Mouse (Mus musculus) CH12.LX (cell line): Measurements from ENCODE around the gene Fmo4. TPM values are rescaled to one million over a fixed set of nuclear protein-coding genes. Genes with fewer than 3 reads are reported as not detected.

Experiments
- DNase-seq: peaks from one replicate; pipeline ENCODE4 v3.0.0-alpha.2; 2013; ENCODE audit errors: extremely low read depth
- H3K27ac ChIP-seq: 2 replicates; pipeline ENCODE4 v1.5.1; 2012; ENCODE audit warnings: low read depth, mild to moderate bottlenecking, control low read depth, moderate library complexity; ENCODE audit not compliant: insufficient read depth
- H3K27me3 ChIP-seq: replicated peaks from 2 replicates; pipeline ENCODE3; 2012; ENCODE audit warnings: inconsistent platforms
- H3K36me3 ChIP-seq, 2 experiments: replicated peaks in 1 of 2; 2 replicates each; pipeline versions ENCODE3 to v1.6.1; 2012; ENCODE audit warnings: inconsistent platforms in 1 of 2, low read length in 1 of 2, mild to moderate bottlenecking in 1 of 2, mixed read lengths in 1 of 2, moderate library complexity in 1 of 2; ENCODE audit not compliant: control insufficient read depth in 1 of 2, insufficient read depth in 1 of 2
- H3K4me1 ChIP-seq, 2 experiments: 2 replicates each; pipeline ENCODE4 v1.6.1; 2012; ENCODE audit warnings: inconsistent platforms in 1 of 2, moderate library complexity in 1 of 2; ENCODE audit not compliant: insufficient read depth in 2 of 2, control insufficient read depth in 1 of 2
- H3K4me2 ChIP-seq: 2 replicates; pipeline ENCODE4 v1.6.1; 2012; ENCODE audit warnings: low read depth, mild to moderate bottlenecking, control low read depth; ENCODE audit not compliant: poor library complexity, insufficient read depth, severe bottlenecking
- H3K4me3 ChIP-seq, 3 experiments: fragments of 150-350 bp in 1 of 3; sonication (generic) in 1 of 3; replicated peaks in 1 of 3; 2 replicates each; pipeline versions ENCODE3 to v1.5.1; 2011 to 2012; ENCODE audit warnings: low read depth in 2 of 3, low read length in 2 of 3, mild to moderate bottlenecking in 2 of 3, moderate library complexity in 2 of 3, control low read depth in 1 of 3, improper control_type of control experiment in 1 of 3, inconsistent platforms in 1 of 3, mixed read lengths in 1 of 3; ENCODE audit not compliant: poor library complexity in 1 of 3
- H3K79me2 ChIP-seq: replicated peaks from 2 replicates; pipeline ENCODE4 v1.6.1; 2012; ENCODE audit warnings: mild to moderate bottlenecking, moderate library complexity; ENCODE audit not compliant: control insufficient read depth, poor library complexity, insufficient read depth, severe bottlenecking; ENCODE audit errors: extremely low read depth
- H3K9ac ChIP-seq: 2 replicates; pipeline ENCODE4 v1.6.1; 2012; ENCODE audit warnings: low read depth, mild to moderate bottlenecking, control low read depth, moderate library complexity; ENCODE audit not compliant: insufficient read depth
- H3K9me3 ChIP-seq: replicated peaks from 2 replicates; pipeline ENCODE3; 2012; ENCODE audit warnings: low read length, inconsistent platforms, mixed read lengths
- BHLHE40 ChIP-seq: IDR thresholded peaks from 2 replicates; pipeline ENCODE4 v1.6.1; 2011; ENCODE audit warnings: mild to moderate bottlenecking, low read depth, low read length, improper control_type of control experiment
- CHD2 ChIP-seq: IDR thresholded peaks from 2 replicates; pipeline ENCODE4 v1.6.1; 2011; ENCODE audit warnings: low read length, improper control_type of control experiment
- E2F4 ChIP-seq: IDR thresholded peaks from 2 replicates; pipeline ENCODE4 v1.6.1; 2011; ENCODE audit warnings: low read depth, low read length, improper control_type of control experiment; ENCODE audit not compliant: insufficient replicate concordance
- ELF1 ChIP-seq: IDR thresholded peaks from 2 replicates; pipeline ENCODE4 v1.6.1; 2014; ENCODE audit warnings: low read depth, mild to moderate bottlenecking, inconsistent platforms, low read length, improper control_type of control experiment
- ETS1 ChIP-seq: conservative IDR thresholded peaks from 2 replicates; pipeline ENCODE4 v1.6.1; 2012; ENCODE audit warnings: low read depth, mild to moderate bottlenecking, inconsistent platforms, low read length, improper control_type of control experiment, moderate library complexity
- GABPA ChIP-seq: IDR thresholded peaks from 2 replicates; pipeline ENCODE4 v1.6.1; 2012; ENCODE audit warnings: low read depth, low read length, improper control_type of control experiment, inconsistent platforms; ENCODE audit not compliant: insufficient replicate concordance
- JUN ChIP-seq: IDR thresholded peaks from 2 replicates; pipeline ENCODE4 v1.6.1; 2011; ENCODE audit warnings: low read depth, mild to moderate bottlenecking, low read length, improper control_type of control experiment, moderate library complexity; ENCODE audit not compliant: insufficient read depth
- MAX ChIP-seq: IDR thresholded peaks from 2 replicates; pipeline ENCODE4 v1.6.1; 2011; ENCODE audit warnings: low read length, improper control_type of control experiment
- MAZ ChIP-seq: IDR thresholded peaks from 2 replicates; pipeline ENCODE4 v1.6.1; 2012; ENCODE audit warnings: low read depth, mild to moderate bottlenecking, inconsistent platforms, low read length, improper control_type of control experiment, moderate library complexity
- MXI1 ChIP-seq: IDR thresholded peaks from 2 replicates; pipeline ENCODE4 v1.6.1; 2011; ENCODE audit warnings: mild to moderate bottlenecking, low read depth, low read length, improper control_type of control experiment
- MYC ChIP-seq: IDR thresholded peaks from 2 replicates; pipeline ENCODE4 v1.6.1; 2011; ENCODE audit warnings: low read depth, mild to moderate bottlenecking, improper control_type of control experiment, low read length
- NELFE ChIP-seq: IDR thresholded peaks from 2 replicates; pipeline ENCODE4 v1.6.1; 2011; ENCODE audit warnings: low read depth, low read length, improper control_type of control experiment
- POLR2AphosphoS2 ChIP-seq: IDR thresholded peaks from 2 replicates; pipeline ENCODE4 v1.6.1; 2011; ENCODE audit warnings: low read depth, low read length, improper control_type of control experiment
- RAD21 ChIP-seq: IDR thresholded peaks from 2 replicates; pipeline ENCODE4 v1.6.1; 2011; ENCODE audit warnings: low read depth, mild to moderate bottlenecking, low read length, improper control_type of control experiment, moderate library complexity
- SIN3A ChIP-seq: IDR thresholded peaks from 2 replicates; pipeline ENCODE4 v1.6.1; 2012; ENCODE audit warnings: low read length, improper control_type of control experiment, inconsistent platforms
- USF1 ChIP-seq: IDR thresholded peaks from 2 replicates; pipeline ENCODE4 v1.6.1; 2014; ENCODE audit warnings: low read depth, mild to moderate bottlenecking, inconsistent platforms, low read length, improper control_type of control experiment
- dilution Hi-C: fragments of 300-500 bp; cut with MboI; formaldehyde crosslinking; loops from 2 replicates; pipeline ENCODE4 v1.14.3; 2020; ENCODE audit warnings: low sequenced_read_pairs; ENCODE audit not compliant: extremely low pct_unique_long_range_greater_than_20kb, extremely low pct_ligation_motif_present
- in situ Hi-C: fragments of 300-500 bp; cut with MboI; formaldehyde crosslinking; loops from 3 replicates; pipeline ENCODE4 v1.14.3; 2019; ENCODE audit warnings: low sequenced_read_pairs, low pct_ligation_motif_present, low pct_unique_long_range_greater_than_20kb, mixed read lengths
- polyA plus RNA-seq: library from polyadenylated mRNA; unstranded; fragments of >175 nt; gene quantifications from 2 replicates; pipeline ENCODE4 v1.2.1, GENCODE M21; 2012; ENCODE audit warnings: low read depth; ENCODE audit not compliant: insufficient read length
- total RNA-seq, 2 experiments: library from RNA; depleted of rRNA; stranded (reverse); fragments of 300-350 nt in 1 of 2; fragments of >200 nt in 1 of 2; gene quantifications; 2 replicates each; pipeline ENCODE4 v1.2.3; 2012 to 2014

Fmo4 gene
- total and polyA plus RNA-seq, 3 experiments, result not detected

DNA sequence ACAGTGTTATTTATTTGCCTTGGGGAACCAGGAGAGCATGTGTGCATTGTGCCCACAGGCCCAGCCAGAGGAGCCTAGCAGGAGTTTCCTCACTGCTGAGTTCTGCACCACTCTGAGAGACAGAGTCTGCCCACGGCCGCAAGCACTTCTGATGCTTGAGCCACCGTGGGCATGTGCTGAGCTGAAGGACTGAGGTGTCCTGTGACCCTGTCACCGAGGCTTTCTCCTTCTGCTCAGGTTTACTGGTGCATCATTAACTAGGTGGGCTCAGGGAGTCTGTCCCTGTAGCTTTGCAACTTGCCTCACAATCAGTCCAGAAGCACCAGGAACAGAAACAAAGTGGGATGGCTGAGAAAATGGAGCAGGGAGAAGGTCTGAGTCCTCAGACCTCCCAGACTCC is 1.2 kb upstream of the Fmo4 start:
- in situ Hi-C loops, result no loop called here
- Histone ChIP-seq H3K27ac (no peak overlapping the region), H3K4me2 (no peak overlapping the region), H3K27me3 (no peaks in the 10 kb centered on the region), H3K4me1 (0 out of 4 replicates have a peak, but pooled peaks cover 0 to 4% of the 10 kb centered on the region in 2 experiments), H3K36me3 (no peaks in the 10 kb centered on the region), H3K4me3 (no peak overlapping the region)
- TF ChIP-seq MAZ, result no peak
- TF ChIP-seq, all 38 proteins: peak for 0
- dilution Hi-C loops, result no loop called here
- no peak for DNase-seq
- H3K9me3 ChIP-seq, result no peaks in the 10 kb centered on the region
- H3K9ac ChIP-seq, result no peak overlapping the region
- H3K79me2 ChIP-seq, result no peaks in the 10 kb centered on the region

DNA sequence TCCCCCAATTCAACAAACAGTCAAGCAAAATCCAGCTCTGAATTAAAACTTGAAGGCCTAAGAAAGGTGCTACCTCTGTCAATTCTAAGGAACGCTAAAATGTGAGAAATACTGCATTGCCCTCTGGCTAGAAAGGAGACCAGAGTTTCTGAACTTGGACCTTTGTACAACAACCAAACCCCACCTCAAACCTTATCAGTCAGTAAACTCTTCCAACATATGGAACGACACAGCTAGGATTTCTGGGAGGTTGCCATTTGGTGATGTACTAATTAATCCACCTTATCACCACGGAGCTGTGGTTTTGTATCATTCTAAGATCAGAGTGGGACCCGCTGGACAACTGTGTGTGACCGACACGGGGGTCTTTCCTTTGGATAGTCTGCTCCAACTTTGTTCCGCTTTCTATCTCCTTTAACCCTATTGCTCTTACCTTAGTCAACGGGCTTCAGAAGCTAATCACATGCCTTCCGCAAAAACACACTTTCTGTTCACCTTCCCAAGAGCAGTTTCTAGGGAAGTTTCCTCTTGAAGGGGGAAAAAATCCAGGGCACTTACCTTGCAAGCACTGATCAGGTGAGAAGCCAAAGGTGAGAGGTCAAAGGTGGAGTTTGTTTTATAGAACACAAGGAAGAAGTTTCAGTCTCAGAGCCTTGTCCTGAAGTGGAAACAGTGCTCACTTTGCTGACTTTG is 483 bp downstream of the Fmo4 start:
- dilution Hi-C loops (no loop called here), in situ Hi-C loops (no loop called here)
- Histone ChIP-seq H3K9ac (no peak overlapping the region), H3K36me3 (no peaks in the 10 kb centered on the region), H3K4me3 (no peak overlapping the region), H3K27ac (no peak overlapping the region), H3K27me3 (no peaks in the 10 kb centered on the region), H3K4me2 (peak overlapping the region; percentile 11), H3K4me1 (0 out of 4 replicates have a peak, but pooled peaks cover 0 to 4% of the 10 kb centered on the region in 2 experiments), H3K79me2 (no peaks in the 10 kb centered on the region), H3K9me3 (no peaks in the 10 kb centered on the region)
- no peak for TF ChIP-seq CHD2
- TF ChIP-seq USF1, result no peak
- TF ChIP-seq MXI1, result no peak
- TF ChIP-seq ELF1, result no peak
- TF ChIP-seq E2F4, result no peak
- TF ChIP-seq RAD21, result no peak
- no peak for TF ChIP-seq GABPA
- TF ChIP-seq SIN3A, result no peak
- TF ChIP-seq BHLHE40, result no peak
- TF ChIP-seq NELFE, result no peak
- no peak for TF ChIP-seq MAX
- TF ChIP-seq POLR2AphosphoS2, result no peak
- TF ChIP-seq MYC, result no peak
- no peak for TF ChIP-seq JUN
- TF ChIP-seq ETS1, result no peak
- DNase-seq, result no peak
